Mouse (Mus musculus) spleen, postnatal 14 days (tissue): ENCODE results near the gene Mllt10.

Experiments used
- DNase-seq, 2 experiments: peaks; one replicate each; pipeline ENCODE4 v3.0.0; 2021 to 2022; ENCODE audit warnings: low spot score in 2 of 2

Gene Mllt10

GRCm38 (mm10) chr2:18055016-18055928 lies at the start of gene Mllt10:
TSS of gene Mllt10 (plus strand) at chr2:18055237.
- DNase-seq: no peak

- DNase-seq: no peak
Observed at GRCm38 (mm10) chr2:18011226-18011625, 43.8 kb upstream of the Mllt10 start.

DNA sequence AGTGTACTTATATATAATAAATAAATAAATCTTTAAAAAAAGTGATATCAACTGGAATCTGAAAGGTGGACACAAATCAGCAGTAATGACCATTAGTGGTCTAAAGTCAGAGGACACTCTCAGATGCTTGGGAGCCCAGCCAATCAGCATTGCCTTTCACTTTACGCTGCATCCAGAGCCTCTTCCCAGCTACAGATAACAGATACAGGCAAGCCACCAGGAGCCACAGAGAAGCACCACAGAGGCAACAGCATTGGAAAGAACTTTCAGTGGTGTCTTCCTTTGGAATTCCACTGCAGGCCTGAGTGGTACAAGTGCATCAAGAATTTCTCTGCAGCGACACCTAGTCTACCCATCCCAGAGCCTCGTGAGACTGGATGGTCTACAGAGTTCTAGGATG lies 42.2 kb upstream of the Mllt10 start:
- no peak for DNase-seq

DNA sequence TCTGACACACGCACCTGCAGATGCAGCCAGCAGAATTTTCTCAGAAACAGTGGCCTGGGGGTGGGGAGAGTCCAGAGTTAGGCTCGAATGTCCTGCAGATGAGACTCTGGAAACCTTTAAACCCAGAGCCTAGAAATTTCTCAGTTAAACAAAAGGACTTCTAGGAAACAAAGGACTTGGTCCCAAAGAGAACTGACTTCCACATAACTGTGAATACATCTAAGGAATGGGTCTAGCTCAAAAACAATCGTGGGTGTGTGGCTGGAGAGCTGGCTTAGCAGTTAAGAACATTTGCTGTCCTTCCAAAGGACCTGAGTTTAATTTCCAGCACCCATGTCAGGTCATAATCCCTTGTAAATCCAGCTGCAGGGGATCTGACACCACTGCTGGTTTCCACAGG lies 39.5 kb upstream of the Mllt10 start:
- no peak for DNase-seq

DNA sequence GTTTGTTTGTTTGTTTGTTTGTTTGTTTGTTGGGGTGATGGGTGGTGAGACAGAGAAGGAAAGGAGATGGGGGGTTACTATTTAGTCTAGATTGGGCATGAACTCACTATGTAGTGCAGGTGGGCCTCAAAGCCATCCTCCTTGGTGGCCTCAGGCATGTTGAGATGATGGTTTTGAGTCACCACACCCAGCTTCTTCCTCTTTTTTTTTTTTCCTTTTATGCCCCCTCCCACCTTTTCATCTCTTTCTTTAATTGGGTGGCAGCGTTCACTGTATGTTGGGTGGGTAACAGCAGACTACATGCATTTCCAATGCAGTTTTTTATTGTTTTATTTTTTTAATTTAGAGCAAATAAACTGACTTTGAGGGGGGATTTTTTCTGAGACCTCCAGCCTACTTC lies 38.4 kb upstream of the Mllt10 start:
- no peak for DNase-seq

DNA sequence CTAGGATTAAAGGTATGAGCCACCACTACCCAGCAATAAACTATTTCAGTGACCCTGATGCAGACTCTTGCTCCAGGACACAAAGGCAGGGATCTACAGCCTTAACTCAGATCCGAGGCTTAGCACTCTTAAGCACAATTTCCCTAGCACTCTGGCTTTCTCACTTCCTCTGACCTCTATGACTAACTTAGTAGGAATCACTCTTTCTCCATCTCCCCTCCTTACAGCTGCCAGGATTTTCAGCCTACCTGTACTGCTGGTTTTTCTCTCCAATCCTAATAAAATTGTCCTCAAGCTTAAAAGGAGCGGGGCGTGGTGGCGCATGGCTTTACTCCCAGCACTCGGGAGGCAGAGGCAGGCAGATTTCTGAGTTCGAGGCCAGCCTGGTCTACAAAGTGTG lies 37.7 kb upstream of the Mllt10 start:
- no peak for DNase-seq

GRCm38 (mm10) chr2:18019122-18019521 lies 35.9 kb upstream of the Mllt10 start:
- DNase-seq: no peak

GRCm38 (mm10) chr2:18022886-18023285 lies 32.2 kb upstream of the Mllt10 start:
- no peak for DNase-seq

DNA sequence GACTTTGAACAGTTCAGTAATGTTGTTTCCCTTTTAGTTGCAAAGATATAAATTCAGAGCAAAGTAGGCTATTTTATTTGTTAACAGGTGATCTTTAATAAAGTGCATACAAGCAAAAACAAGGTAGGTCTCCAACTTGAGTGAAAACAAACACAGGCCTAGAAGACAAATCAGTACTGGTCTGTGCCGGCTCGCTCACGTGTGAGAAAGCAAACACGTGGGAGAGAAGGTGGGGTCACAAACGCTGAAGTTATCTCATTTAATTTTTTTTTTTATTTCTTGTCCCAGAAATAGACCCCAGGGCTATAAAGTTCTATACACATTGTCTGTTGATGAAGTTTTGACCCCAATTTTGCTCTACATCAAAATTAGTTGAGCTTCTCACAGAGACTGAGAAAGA lies 29.9 kb upstream of the Mllt10 start:
- DNase-seq: no peak

- DNase-seq: no peak
Observed at GRCm38 (mm10) chr2:18025781-18026115, 29.3 kb upstream of the Mllt10 start.

DNA sequence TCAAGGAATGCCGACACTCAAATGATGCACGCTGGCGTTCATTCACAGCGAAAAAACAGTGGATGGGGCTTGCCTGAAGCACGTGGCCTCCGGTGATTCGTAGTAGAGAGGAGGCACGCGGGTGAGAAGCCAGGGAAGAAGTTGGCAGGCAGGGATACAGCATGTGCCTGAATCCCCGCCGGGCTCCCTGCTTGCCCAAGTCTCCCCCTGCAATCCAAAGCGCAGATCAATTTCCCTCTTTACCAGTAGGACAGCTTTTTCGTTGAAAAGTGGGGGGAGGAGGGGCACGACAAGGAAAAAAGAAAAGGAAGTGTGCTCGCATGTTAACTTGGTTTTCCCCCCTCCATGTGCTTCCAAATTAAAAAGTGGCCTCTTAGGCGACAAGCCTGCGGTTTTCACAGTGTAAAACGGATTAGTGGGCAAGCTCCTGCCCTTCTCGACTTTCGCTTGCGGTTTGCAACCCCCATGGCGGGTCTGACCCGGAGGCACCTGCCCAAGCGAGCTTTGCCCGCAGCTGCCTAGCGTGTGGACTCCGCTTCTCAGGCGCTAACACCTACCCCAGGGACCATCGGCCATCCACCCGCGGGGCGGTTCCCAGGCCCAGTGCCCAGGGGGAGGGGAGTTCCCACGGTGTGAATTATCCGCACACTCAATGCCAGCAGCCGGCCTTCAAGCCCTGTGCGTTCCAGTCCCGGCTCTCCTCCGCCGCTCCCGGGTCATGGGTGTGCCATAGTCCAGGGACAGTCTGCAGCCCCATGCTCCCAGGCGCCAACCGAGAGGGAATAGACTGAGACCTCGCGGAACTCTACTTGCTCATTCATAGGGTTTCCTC lies 28.7 kb upstream of the Mllt10 start:
- no peak for DNase-seq

DNA sequence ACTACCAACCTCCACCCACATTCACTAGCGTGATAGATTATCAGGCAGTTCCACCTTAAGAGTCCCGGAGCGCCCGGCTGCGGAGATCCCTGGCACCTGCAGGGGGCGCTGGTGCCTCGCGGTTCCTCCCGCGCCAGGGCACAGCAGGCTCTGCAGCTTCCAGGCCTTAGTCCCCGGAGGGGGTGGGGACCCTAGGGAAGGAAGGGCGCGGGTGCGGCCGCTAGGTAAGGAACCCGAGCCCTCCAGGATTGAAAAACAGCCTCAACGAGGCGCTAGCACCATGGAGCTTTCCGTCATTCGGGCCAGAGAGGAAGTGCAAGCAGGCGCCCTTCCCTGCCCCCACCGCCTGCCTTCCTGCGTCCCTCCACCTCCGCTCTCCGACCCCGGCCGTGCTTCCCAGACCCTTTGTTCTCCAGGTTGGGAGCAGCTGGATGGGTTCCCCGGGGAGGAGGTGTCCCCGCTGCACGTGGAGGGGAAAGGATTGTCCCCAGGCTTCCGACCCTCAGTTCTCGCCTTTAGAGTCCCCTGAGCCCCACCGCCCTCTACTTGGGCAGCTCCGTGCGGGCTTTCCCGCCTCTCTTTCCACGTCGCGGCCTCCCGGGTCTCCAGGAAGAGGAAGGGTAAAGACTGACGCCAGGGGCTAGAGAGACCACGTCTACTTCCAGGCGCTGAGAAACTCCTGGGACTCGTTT lies 27.4 kb upstream of the Mllt10 start:
- peak; percentile 78 to 87 for DNase-seq

GRCm38 (mm10) chr2:18028140-18029021 lies 26.7 kb upstream of the Mllt10 start:
- DNase-seq: peak; percentile 32 to 40

DNA sequence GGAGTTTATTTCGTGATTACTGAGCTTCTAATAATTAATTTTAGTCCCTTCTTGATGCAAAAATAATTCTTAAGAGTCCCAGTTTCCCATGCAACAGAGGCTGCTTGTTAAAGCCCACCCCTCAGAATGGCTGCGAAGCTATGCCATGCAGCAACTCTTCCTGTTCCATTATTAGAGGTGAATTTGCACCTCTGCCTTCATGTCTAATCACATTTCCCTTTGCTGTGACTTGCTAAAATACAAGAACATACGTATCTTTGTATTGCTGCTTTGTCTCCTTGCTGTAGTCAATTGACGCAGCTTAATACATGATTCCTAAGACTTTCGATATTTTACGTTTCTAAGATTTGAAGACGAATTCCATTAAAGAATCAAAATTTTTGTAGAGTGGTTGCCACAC lies 25.4 kb upstream of the Mllt10 start:
- no peak for DNase-seq

- DNase-seq: no peak
Observed at GRCm38 (mm10) chr2:18030581-18030980, 24.5 kb upstream of the Mllt10 start.

GRCm38 (mm10) chr2:18031271-18031821 lies 23.7 kb upstream of the Mllt10 start:
- DNase-seq: no peak

GRCm38 (mm10) chr2:18031831-18032537 lies 23.1 kb upstream of the Mllt10 start:
- no peak for DNase-seq

DNA sequence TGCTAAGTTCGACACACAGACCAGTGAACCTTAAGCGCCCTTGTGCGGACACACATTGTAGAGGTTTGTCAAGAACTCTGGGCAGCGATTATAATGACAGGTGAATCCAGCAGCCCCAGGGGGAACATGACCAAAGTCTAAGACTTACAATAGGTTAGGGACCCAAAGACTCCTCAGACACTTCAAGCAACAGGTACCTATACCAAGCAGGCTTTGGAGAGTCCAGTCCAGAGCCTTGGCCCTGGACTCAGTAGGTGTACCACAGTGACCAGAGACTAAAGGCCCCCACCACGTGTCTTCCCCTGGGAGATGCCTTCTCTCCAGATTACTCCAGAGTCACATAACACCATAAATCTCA lies 22.5 kb upstream of the Mllt10 start:
- no peak for DNase-seq

DNA sequence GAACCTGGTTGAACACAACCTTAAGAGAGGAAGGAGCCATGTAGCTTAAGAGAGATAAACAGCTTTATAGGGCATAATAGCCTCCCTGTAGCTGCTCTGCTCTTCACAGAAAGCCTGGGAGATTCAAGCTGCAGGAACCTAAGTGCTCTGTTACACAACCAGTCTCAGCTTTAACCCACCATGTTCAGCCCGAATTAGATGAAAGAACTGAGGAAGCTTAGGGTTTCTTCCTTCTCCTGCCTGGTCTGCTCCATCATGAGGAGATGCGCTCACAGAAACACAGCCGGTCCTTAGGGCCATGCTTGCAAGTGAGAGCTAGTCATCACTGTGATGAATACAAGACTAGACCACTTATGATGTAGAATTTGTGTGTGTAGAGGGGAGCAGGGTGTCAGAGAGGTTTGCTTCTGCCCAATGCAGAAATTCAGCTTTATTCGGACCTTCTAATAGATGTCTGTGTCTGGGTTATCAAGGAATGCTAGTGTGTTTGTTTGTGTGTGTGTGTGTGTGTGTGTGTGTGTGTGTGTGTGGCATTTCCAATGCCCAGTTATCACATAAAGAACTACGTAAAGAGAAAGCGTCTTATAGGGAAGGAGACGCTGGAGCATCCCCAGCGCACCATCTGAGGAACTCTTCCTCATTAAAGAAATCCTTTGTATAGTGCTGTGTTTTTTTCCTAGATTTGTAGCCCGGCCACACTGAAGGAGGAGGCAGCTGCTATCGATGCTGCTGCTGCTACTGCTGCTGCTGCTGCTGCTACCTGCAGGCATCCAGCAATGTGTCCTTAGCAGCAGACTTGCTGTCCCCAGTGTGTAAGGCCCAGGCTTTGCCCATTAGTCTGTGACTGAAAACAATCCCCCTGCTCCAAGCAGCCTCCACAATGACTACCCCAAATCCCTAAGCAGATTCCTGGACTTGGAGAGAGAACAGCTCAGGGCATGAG lies 21.6 kb upstream of the Mllt10 start:
- DNase-seq: no peak
